Mouse (Mus musculus) frontal cortex, postnatal 36 days (tissue): ENCODE measurements around the gene Cenpw.

Experiments
- DNase-seq, 2 experiments: peaks; one replicate each; pipeline ENCODE4 v3.0.0; 2022; ENCODE audit warnings: low spot score in 2 of 2

Cenpw gene

DNA sequence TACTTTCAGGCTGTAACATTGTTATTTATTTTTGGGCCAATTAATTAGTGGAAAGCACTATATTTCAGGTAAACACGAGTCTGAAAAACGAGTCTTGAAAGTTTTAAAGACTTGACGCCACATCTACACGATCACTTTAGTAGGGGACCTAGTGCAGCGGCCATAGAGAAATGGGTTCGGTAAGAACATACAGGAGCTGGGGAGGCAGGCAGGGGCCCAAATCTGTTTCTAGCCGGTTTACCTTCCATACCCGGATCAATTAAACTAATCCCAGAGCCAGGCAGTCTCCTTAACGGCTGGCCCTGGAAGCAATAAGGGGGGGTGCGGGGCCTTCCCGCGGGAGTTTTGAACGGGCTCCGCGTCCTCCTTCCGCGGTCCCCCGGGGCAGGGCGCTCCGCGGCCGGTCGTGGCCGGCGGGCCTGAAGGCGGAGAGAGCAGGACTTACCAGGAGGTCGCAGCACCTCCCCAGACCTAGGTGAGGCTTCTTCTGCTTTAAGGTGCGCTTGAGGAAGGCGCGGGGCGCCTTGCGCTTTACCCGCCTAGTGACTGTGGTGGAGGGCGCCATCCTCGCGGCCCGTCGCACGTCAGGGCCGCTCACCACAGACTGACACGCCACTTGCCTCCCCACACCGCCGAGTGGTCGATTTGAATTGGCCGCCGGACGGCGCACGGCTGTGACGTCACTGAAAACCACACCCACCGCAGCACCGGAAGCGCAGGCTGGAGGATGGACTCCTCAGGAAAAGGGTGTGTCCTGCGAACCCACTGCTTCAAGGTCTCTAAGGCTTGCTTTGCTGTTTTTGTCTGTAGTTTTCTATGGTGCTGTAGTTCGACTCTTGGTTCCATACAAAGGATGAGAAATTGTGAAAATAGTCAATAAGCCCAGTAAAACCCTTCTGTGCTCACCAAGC is at the start of gene Cenpw:
Gene Cenpw, minus strand, starts transcription at position 645 of the 911 bp plus-strand sequence.
- DNase-seq, result peak; percentile 85 to 88

DNA sequence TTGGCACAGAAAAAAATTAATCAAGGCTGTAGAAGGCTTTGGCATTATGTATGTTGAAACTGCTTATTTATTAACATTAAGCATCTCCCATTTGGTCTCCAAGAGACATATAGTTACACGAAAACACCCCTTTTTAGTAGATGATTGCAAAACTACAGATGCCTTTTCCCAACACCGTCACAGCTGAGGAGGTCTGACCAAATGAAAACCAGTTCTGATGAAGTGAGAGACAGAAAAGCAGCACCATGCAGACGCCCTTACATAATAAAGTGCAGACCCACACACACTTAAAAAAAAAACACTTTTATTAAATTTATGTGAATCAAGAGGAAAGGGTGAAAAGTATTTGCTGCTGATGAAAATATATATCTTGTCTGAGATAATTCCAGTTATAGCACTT is 49.3 kb upstream of the Cenpw start:
- no peak for DNase-seq

DNA sequence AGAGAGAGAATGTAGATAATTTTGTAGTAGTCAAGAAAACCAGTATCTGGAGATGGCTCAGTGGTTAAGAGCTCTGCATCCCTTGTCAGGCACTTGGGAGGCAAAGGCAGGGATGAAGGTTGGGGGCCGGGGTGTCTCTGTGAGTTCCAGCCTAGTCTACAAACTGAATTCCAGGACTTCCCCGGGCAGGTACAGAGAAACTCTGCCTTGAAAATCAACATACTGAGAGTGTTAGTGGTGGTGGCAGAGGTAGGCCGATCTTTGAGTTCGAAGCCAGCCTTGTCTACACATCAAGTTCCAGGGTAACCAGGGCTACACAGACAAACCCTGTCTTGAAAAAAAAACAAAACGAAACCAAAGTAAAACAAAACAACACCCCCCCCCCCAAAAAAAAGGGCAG is 859 bp downstream of the Cenpw start:
- no peak for DNase-seq

DNA sequence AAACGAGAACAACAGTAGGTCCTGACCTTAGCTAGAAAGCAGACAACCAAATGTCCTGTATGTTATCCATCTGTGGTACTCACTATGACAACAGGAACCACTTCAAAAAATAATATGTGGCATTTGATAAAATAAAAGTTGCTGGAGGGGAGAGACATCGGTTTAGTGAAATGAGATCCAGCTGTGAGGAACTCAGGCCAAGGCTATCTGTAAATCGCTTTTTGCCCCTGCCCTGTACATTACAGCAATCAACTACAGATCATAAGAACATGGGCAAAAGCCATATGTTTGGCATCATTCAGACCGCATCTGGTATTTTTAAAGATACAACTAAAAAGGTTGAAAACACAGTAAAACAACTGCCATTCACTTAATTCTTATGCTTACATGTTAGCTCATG is 32.7 kb downstream of the Cenpw start:
- no peak for DNase-seq
